Mouse (Mus musculus) liver (tissue): Measurements from ENCODE around the gene Gpr22.

Experiments
- DNase-seq: peaks from one replicate; pipeline ENCODE4 v3.0.0-alpha.2; 2020; ENCODE audit warnings: mixed read lengths

Gene Gpr22

GRCm38 (mm10) chr12:31713600-31713999 is at the start of gene Gpr22:
Gene Gpr22, minus strand, starts transcription at chr12:31713947.
- no peak for DNase-seq

- no peak for DNase-seq
Measured at GRCm38 (mm10) chr12:31755885-31756755, 42.4 kb upstream of the Gpr22 start.

DNA sequence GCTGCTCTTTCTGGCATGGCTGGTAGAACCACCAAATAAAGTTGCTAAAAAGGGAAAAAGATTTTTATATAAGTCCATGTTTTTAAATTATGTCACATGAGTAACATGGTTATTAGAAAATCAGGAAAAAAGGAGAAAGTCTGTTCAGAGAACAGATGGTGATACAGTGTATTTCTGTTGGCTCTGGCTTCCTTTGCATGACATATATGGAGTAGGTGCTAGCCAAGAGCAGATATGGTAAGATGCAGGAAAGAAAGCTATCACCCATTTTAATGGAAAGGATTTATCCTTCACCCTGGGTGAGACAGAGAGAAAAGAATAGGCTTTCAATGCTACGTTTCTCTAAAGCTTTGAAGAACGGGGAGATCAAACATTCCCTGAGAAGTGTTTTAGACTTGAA is 40.7 kb upstream of the Gpr22 start:
- DNase-seq, result no peak

GRCm38 (mm10) chr12:31749846-31750245 is 36.1 kb upstream of the Gpr22 start:
- DNase-seq, result no peak

DNA sequence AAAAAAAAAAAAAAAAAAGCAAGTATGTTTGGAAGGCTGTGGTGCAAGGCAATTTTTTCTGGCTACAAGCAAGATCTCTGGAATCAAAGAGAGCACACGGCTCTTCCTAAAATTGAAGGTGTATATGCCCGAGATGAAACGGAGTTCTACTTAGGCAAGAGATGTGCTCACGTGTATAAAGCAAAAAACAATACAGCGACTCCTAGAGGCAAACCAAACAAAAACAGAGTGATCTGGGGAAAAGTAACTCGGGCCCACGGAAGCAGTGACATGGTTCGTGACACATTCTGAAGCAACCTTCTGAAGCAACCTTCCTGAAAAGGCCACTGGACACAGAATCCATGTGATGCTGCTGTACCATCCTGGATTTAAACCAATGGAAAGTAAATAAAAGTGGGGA is 33.6 kb upstream of the Gpr22 start:
- DNase-seq, result no peak

DNA sequence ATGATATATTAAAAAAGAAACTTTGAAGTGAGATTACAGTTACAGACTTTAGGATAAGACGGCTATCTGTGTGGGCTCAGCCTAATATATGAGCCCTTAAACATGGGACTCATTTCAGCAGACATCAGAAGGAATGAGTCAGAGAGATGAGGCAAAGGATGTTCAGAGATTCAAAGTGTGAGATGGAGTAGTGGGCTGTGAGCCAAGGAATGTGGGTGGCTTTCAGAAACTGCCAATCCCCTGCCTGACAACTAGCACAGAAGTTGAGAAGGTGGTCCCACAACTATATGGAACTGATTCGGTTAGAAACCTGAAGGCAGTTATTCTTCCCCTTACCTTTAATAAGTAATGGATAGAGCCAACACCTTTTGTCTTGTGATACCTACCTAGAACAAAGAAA is 20.9 kb upstream of the Gpr22 start:
- DNase-seq, result no peak

- DNase-seq, result no peak
Measured at GRCm38 (mm10) chr12:31730126-31730525, 16.4 kb upstream of the Gpr22 start.

DNA sequence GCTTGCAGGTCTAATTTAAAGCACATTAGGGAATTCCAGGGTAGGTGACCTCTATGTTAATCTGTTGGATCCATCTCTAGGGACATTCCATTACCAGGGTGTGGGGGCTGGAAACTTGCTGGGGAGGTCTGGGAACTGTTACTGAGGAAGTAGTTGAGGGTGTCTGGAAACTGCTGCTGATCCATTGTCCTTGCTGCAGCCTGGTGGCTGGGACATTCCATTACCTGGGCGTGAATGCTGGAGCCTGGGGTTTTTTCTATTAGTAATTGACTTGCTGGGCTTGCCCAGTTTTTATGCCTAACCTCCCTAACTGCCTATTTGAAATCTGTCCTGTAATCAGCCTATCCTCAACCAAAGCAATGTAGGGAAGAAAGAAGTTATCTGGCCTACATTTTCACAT is 13.0 kb upstream of the Gpr22 start:
- no peak for DNase-seq

DNA sequence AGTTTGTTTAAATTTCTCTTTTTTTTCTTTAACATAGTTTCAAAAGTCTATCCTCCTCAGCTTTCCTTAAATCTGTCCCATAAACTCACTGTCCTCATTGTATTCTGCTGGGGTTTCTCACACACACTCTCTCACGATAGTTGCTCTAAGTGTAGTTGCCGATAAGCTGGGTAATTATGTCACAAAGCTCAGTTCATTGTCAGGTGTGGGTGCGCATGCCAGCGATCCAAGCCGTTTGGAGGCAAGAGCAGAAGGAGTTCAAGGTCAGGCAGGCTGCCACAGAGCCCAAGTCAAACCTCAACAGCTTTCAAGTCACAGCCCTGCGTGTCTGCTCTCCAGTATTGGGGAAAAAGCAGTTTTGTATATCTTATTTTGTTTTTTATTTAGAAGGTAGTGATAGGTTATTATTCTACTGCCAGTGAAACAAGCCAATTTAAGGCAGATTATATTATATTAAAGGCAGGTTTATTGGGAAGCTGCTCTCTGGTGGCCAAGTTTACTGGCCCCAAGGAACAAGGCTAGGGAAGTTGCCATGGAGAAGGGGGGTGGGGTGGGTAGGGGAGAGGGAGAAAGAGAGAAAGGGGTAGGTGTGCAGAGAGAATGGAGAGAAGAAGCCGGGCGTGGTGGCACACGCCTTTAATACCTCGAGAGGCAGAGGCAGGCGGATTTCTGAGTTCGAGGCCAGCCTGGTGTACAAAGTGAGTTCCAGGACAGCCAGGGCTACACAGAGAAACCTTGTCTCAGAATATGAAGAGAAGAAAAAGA is 11.9 kb upstream of the Gpr22 start:
- DNase-seq, result no peak

DNA sequence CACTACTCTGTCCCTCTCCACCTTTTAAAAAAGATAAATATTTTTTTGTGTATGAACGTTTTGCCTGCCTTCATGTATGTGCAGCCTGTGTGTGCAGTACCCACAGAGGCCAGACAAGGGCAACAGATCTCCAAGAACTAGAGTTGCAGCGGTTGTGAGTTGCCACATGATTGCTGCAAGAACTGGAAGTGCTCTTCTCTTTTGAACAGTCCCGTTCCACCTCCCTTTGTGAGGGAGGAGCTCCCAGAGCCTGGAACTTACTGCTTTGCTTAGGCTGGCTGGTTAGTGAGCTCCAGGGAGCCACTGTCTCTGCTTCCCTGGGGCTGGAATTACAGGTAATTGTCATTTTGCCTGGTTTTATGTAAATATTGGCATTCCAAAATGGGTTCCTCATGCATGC is 10.8 kb upstream of the Gpr22 start:
- no peak for DNase-seq

GRCm38 (mm10) chr12:31719586-31720275 is 6.0 kb upstream of the Gpr22 start:
- DNase-seq, result no peak

DNA sequence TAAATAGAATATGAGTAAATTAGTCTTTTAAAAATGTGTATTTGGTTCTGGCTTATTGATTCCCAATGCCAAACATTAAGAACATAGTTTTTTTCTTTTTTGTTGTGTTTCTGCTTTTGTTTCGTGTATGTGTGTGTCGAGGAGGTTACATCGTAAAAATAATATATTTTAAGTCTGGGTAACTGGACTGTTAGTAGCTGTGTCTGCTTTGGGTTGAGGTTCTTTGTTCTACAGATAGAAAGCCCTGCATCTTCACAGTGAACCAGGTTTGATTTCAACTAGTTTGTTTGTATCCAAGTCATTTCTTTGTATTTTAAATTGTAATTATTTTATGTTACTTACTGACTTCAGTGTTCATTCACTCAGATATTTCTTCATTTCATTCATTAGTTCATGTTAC is 323 bp upstream of the Gpr22 start:
- DNase-seq, result no peak

DNA sequence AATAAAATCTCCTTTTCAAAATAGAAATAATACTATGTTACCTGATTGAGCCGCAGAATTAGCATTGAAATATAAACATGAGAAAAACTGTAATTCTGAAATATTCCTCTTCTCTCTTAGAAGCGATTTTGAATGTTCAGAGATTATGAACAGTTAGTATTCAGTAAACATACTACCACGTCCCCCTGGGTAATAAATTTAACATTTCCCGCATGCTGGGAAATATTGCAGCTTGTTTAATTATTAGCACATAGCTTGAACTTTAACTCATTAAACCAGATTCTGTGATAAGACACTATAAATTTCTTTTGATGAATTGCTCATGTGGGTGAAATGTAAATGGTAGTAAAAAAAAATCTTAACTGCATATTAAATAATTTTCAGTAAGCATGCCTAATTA is 1.0 kb downstream of the Gpr22 start:
- DNase-seq, result no peak

DNA sequence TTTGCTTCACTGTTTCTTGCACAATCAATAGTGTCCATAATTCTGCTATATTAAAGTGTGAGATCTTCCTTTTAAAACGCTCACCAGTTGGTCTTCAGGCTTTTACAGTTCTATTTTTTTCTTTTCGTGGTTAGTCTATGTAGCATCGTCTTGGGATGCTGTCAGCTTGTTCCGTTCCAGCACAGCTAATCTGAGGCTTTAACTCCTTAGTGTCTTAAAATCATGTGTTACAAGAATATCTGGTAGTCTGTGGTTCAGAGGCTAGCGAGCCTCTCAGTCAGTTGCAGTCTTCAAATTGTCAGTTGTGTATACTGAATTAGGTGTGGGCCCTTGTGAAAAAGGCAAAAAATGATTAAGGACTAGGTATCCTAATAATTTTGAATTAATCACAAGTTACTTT is 1.5 kb downstream of the Gpr22 start:
- no peak for DNase-seq

DNA sequence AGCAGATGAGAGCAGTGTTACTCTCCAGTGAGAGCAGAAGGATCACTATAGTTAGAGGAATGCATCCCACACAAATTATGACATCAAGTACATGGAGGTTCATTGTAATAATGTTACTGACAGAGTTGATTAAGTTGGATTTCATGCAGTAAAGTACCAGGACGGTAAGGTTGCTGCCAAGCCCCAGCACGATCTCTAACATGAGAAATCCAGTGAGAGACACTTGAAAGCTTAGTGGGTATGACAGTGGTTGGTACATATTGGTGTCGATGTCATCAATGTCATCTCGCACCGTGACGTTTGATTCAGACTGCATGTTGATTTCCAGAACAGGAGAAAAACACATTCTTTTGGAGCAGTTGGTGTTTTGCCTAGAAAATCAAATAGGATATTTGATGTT is 4.1 kb downstream of the Gpr22 start:
- no peak for DNase-seq

- DNase-seq, result no peak
Measured at GRCm38 (mm10) chr12:31707531-31707930, 6.2 kb downstream of the Gpr22 start.

- DNase-seq, result no peak
Measured at GRCm38 (mm10) chr12:31706168-31706567, 7.6 kb downstream of the Gpr22 start.

GRCm38 (mm10) chr12:31703904-31704303 is 9.8 kb downstream of the Gpr22 start:
- DNase-seq, result no peak

DNA sequence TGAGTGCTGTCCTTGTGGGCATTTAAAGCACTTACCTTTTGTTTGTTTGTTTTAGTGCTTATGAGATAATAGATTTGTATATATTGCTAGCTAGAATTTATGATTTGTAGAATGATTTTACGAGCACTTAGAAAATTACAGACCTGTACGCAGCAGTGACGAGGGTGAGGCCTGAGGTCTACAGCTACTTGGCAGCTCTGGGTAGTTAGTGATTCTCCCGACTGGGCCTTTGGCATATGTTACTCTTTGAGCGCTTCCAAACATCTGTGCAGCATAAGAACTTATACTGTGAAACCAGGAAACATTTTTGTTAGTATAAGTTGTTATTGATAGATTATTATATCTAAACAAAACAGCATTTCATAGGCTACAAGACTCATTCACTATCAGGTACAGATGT is 12.3 kb downstream of the Gpr22 start:
- no peak for DNase-seq

DNA sequence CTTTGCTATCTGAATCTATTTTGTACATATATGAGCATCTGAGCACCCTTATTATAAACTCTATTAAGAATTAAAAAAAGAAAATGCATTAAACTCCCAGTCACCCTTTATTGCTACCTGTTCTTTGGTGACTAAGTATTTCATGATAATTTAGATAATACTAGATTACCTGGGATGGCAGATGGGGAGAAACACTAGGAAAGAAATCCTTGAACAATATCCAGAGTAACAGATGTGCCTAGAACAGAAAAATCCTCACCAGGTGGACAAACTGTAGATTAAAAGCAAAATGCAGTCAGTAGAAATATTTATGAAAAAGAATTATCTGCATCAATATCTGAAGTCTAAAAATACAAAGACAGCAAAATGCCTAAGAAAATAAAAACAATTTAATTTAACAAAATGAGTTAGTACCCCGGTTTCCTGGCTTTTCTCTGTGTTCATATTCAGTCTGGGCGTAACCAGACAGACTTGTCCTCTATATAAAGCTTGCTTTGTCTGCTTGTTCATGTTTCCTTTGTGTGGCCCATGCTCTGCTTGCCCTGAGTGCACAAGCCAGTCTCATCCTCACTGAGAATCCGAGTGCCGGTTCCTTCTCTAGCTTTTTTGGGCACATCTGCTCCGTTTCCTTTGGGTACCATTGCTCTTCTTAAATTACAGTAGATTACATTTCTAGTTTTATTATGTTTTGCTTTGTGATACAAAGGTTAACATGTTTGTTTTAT is 13.0 kb downstream of the Gpr22 start:
- no peak for DNase-seq

DNA sequence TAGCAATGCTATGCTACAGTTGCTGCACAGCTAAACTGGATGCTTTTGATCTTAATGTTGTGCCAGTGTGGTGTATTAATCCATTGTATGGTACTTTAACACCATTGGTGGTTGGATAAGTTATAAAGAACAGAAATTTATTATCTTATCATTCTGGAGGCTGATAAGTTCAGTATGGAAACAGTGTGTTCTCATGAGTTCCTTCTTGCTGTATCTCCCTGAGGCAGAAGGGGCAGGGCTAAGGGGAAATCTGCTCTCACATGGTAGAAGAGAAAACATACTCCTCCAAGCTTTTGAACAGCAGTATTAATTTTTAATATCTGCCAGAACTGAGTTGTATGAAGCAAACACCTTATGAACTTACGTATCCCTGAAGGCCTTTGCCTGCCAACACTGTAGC is 20.5 kb downstream of the Gpr22 start:
- no peak for DNase-seq

- no peak for DNase-seq
Measured at GRCm38 (mm10) chr12:31686679-31687078, 27.1 kb downstream of the Gpr22 start.

DNA sequence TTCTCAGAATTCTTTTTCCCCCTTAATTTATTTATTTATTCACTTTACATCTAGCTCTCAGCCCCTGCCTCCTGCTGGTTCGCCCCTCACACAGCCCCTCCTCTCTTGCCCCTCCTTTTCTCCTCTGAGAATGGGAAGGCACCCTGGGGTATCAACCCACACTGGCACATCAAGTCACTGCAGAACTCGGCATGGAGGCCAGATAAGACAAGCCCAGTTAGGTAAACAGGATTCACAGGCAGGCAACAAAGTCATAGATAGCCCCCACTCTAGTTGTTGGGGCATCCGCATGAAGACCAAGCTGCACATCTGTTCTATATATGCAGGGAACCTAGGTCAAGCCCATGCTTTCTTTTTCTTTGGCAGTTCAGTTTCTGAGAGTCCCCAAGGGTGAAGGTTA is 46.6 kb downstream of the Gpr22 start:
- no peak for DNase-seq
